Mouse (Mus musculus): ENCODE measurements around the gene Zfp865.
"Not testable (repeated sequence)": the region's sequence is repeated elsewhere in the genome, so short reads cannot be mapped to it uniquely, and the experiment has no call there.

Gene Zfp865

GRCm38 (mm10) chr7:5052931-5053343 is 32.8 kb downstream of the Zfp865 start:
- DNase-seq: peak; percentile 89

- peak; percentile 89 for DNase-seq
Measured at GRCm38 (mm10) chr7:5053456-5054179, 33.4 kb downstream of the Zfp865 start.

- DNase-seq: peak; percentile 89
Measured at GRCm38 (mm10) chr7:5056651-5057263, 36.6 kb downstream of the Zfp865 start.

DNA sequence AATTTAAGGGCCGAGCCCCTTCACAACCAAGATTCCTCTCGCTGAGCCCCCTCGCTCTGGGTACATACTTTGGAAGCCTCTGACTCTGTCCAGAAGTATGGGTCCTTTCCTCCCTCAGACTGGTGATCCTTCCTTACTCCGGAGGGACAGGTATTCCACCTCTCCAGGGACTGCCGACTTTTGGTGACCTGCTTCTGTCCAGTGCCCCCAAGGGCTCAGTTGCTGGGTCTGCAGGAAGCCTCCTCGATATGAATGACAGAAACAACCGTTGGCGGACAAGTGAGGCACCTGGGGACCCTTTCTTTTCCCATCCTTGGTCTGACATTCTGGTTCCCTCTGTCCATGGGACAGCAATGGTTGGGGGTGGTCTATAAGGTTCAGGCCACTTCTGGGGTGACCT is 37.2 kb downstream of the Zfp865 start:
- DNase-seq: no peak

GRCm38 (mm10) chr7:5057804-5058203 is 37.6 kb downstream of the Zfp865 start:
- DNase-seq: peak; percentile 94

- DNase-seq: peak; percentile 84
Measured at GRCm38 (mm10) chr7:5058631-5059030, 38.5 kb downstream of the Zfp865 start.

- DNase-seq: peak; percentile 94
Measured at GRCm38 (mm10) chr7:5059421-5059820, 39.2 kb downstream of the Zfp865 start.

DNA sequence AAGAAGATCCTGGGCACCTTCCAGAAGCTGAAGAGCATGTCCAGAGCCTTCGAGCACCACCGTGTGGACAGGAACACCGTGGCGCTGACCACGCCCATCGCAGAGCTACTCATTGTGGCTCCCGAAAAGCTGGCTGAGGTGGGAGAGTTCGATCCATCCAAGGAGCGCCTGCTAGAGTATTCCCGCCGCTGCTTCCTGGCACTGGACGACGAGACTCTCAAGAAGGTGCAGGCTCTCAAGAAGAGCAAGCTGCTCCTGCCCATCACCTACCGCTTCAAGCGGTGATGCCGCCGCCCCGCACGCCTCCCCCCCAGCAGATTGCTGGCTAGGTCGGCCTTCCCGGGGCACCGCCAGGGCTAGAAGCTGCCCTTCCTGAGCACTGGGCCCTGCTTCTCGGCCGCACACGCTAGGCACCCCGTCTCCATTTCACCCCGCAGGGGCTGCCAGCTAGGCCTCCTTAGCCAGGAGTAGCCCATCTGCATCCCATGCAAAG is 40.1 kb downstream of the Zfp865 start:
- DNase-seq: peak; percentile 98

GRCm38 (mm10) chr7:5060944-5061773 is 41.0 kb downstream of the Zfp865 start:
- DNase-seq: peak; percentile 100

DNA sequence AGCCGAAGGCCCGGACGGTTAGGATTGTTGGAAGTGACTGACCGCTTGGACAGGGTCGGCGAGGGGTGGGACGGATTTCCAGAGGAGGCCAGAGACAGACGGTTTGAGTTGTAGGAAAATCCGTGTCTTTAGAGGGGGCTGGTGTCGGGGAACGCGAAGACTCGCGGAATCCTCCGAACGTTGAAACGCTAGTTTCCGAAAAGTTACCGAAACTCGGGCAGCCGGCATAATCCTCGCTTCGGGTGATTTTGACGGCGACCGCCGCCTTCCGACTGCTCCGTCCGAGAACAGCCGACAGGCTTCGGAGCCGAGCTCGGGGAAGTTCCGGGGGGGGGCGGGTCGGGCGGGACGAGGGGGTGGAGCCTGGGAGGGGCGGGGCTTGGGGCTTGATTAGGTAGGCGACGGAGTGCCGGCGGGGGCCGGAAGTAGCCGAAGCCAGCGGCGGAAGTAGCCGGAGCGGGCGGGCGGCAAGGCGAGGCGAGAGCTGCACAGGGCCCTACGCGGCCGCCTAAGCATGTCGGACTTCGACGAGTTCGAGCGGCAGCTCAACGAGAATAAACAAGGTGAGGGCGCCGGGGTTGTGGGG is 41.7 kb downstream of the Zfp865 start, which contains the start of gene U2af2:
Gene U2af2, plus strand, starts transcription at position 370 of the 586 bp plus-strand sequence.
- peak; percentile 99 for DNase-seq

DNA sequence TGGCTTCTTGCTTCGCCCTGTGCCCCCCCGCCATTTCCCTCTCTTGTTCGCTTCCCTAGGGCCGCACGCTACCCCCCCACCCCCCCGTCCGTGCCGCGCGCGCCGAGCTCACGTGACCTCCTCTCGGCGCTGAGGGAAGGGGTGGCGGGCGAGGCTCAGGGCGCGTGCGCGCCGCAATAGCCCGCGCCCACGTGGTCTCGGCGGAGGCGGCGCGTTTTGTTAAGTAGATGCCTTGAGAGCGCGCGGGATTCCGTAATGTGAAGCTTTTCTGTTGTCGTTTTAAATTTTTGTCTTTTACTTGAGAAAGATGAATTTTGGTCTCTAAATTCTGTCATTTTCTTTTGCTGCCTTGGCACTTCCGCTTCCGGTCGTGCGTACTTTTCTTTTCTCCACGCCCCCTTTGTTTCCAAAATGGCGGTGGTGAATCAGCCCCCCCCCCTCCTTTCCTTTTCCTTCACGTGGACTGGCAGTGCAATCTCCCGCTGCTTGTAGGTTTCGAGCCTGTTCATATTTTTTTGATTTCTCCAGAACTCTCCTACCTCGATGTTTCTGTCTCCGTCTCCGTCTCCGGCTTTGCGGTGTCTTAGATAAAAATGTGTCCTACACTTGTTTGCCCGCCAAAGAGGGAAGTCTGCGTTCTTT is 42.3 kb downstream of the Zfp865 start:
- DNase-seq: no peak

DNA sequence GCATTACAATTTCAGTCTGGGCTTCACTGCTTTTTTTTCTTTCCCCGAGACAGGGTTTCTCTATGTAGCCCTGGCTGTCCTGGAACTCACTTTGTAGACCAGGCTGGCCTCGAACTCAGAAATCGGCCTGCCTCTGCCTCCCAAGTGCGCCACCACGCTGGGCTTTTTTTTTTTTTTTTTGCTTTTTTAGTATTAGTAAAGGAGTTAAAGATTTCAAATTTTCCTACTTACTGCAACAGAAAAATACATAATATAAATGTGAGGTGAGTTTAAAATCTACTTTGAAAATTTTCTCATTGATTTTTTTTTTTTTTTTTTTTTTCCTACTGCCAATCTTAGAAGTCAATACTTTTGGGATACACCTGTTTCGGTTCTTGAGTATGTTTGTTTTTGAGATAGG is 44.7 kb downstream of the Zfp865 start:
- DNase-seq: no peak

DNA sequence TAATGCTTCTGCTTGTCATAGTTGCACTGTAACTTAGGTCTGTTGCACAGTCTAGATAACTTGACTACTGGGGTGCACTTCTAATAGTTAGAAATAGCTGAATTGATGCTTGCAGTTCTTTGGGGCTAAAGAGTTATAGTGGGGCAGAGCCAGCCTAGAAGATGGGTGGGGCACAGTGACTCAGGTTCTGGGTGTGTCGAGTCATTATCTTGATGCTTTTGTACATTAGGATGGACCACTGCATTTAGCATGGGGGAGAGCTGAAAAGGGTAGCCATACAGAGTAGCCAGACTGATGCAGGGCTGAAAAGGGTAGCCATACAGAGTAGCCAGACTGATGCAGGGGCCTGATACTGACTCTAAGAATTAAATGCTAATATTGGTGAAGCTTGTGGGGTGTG is 53.4 kb downstream of the Zfp865 start:
- DNase-seq: no peak

- no peak for DNase-seq
Measured at GRCm38 (mm10) chr7:5074984-5075383, 54.8 kb downstream of the Zfp865 start.

- DNase-seq: no peak
Measured at GRCm38 (mm10) chr7:5076931-5077330, 56.8 kb downstream of the Zfp865 start.

DNA sequence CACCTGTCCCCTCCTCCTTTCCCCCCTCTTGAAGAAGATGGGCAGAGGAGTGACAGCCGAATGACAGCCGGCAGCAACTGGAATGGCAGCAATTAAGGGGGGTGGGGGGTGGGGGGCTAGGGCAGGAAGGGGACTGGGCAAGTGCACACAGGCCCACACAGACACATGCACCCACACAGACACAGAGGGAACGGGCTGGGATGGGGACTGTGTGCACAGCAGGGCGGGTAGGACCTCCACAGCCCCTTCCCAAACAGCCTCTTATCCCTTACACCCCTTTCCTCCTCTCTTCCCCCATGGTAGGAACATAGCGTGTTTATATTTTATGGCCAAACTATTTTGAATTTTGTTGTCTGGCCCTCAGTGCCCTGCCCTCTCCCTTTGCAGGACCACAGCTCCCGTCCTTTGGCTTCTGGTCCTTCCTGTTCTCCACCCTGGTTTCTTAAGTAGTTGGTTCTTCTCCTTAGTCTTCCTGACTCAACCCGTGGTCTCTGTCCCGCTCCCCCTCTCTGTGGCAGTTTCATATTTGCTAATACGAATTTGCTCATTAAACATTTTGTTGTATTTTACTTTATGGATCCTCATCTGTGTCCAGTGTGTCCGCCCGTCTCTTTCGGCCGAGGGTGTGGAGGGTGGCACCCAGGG is 59.3 kb downstream of the Zfp865 start:
- not testable (repeated sequence) for DNase-seq

- peak; percentile 99 for DNase-seq
Measured at GRCm38 (mm10) chr7:5080010-5080751, 60.0 kb downstream of the Zfp865 start, which contains the start of gene Epn1. TSS of gene Epn1 (plus strand) at chr7:5080235.

DNA sequence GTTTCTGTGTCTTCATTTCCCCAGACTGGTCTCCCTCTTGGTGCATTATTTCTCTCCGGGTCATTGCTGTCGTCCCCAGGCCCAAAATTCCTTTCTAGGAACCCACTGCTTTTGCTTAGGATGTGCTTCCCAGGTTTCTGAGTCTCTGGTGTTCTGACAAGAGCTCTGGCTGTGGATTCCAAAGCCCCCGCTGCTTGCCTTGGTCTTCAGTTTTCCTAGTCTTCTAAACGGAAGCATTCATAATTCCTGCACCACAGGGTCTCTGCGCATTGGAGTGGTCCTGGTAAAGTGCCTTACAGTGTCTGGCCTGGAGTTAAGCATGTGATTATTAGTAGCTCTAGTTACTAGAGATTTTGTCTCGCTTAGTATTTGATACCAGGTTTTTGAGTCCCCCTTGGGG is 60.6 kb downstream of the Zfp865 start:
- no peak for DNase-seq

GRCm38 (mm10) chr7:5081241-5081640 is 61.1 kb downstream of the Zfp865 start:
- DNase-seq: no peak

GRCm38 (mm10) chr7:5081939-5082338 is 61.8 kb downstream of the Zfp865 start:
- no peak for DNase-seq
